Mouse (Mus musculus): ENCODE data around the gene Fat3.

GRCm38 (mm10) chr9:16152756-16153579 lies 348.1 kb downstream of the Fat3 start:
- no peak for TF ChIP-seq POLR2A (IDR thresholded peaks at IDR 0.05; ENCODE audit: control insufficient read depth, extremely low read depth, insufficient read depth, low read length, poor library complexity)
- TF ChIP-seq CTCF (IDR thresholded peaks at IDR 0.05; ENCODE audit: borderline replicate concordance, control insufficient read depth, extremely low read depth, insufficient read depth, low read length, poor library complexity), result no peak

Data from thymus, adult 2 months (tissue).